Mouse (Mus musculus) stomach, embryonic 14.5 days (tissue): ENCODE results near the gene Rab8a. TPM values are rescaled to one million over a fixed set of nuclear protein-coding genes. Genes with fewer than 3 reads are reported as not detected.

Experiments used
- ATAC-seq: fragments of 200-750 bp; cut with Nextera tagmentation; 2 replicates; pipeline ENCODE4 v1.8.0; 2017; ENCODE audit warnings: low read depth, moderate TSS enrichment; ENCODE audit not compliant: insufficient number of reproducible peaks, insufficient read depth, low FRiP score
- H3K27ac ChIP-seq: fragments of 300-500 bp; sonication (generic); 2 replicates; pipeline ENCODE4 v1.5.1; 2014; ENCODE audit warnings: mild to moderate bottlenecking, low read length, moderate library complexity, mixed read lengths
- H3K27me3 ChIP-seq: fragments of 300-500 bp; sonication (generic); 2 replicates; pipeline ENCODE4 v1.6.1; 2014; ENCODE audit warnings: low read length, control low read depth, mixed read lengths; ENCODE audit not compliant: control insufficient read depth, insufficient read depth
- H3K36me3 ChIP-seq: fragments of 300-500 bp; sonication (generic); 2 replicates; pipeline ENCODE4 v1.6.1; 2014; ENCODE audit warnings: mild to moderate bottlenecking, control low read depth, low read length, moderate library complexity, mixed read lengths; ENCODE audit not compliant: control insufficient read depth, insufficient read depth
- H3K4me1 ChIP-seq: fragments of 300-500 bp; sonication (generic); 2 replicates; pipeline ENCODE4 v1.6.1; 2014; ENCODE audit warnings: low read length, control low read depth, mixed read lengths; ENCODE audit not compliant: control insufficient read depth, insufficient read depth
- H3K4me2 ChIP-seq: fragments of 300-500 bp; sonication (generic); replicated peaks from 2 replicates; pipeline ENCODE4 v1.6.1; 2014; ENCODE audit warnings: low read depth, low read length, control low read depth
- H3K4me3 ChIP-seq: fragments of 300-500 bp; sonication (generic); 2 replicates; pipeline ENCODE4 v1.5.1; 2014; ENCODE audit warnings: low read depth, low read length, control low read depth
- H3K9ac ChIP-seq: fragments of 300-500 bp; sonication (generic); replicated peaks from 2 replicates; pipeline ENCODE4 v1.6.1; 2014; ENCODE audit warnings: low read depth, mild to moderate bottlenecking, control low read depth, low read length, moderate library complexity, mixed read lengths
- H3K9me3 ChIP-seq: fragments of 300-500 bp; sonication (generic); 2 replicates; pipeline ENCODE4 v1.6.1; 2016; ENCODE audit warnings: low read depth, low read length, control low read depth; ENCODE audit not compliant: control insufficient read depth
- WGBS: fragments of 180-500 bp; shearing (Covaris S2); extraction: QIAGEN DNeasy Blood & Tissue Kit; methylation state at CpG from one replicate; pipeline ENCODE4 v1.1.7; 2014; 5-methylcytosine and 5-hydroxymethylcytosine counted together
- polyA plus RNA-seq: library from polyadenylated mRNA; unstranded; fragments of >200 nt; fragmentation: Nextera tagmentation; extraction: Ambion mirVana; gene quantifications from 2 replicates; pipeline ENCODE4 v1.2.1, GENCODE M21; 2014

Gene Rab8a
- polyA plus RNA-seq, 1 experiment from 2014 or later: 81.5 TPM

GRCm38 (mm10) chr8:72138456-72138855 lies 22.5 kb upstream of the Rab8a start:
- WGBS: 94% methylated on average over 5 of the region's 5 CpGs
- H3K36me3 ChIP-seq: peaks cover 49% of the 10 kb centered on the region
- no peak overlapping the region for H3K4me2 ChIP-seq
- no peak overlapping the region for H3K9ac ChIP-seq
- H3K4me1 ChIP-seq: peaks cover 12% of the 10 kb centered on the region; the same call in 1 of the 2 replicates
- no peak for ATAC-seq
- no peak overlapping the region for H3K27ac ChIP-seq
- H3K9me3 ChIP-seq: no peaks in the 10 kb centered on the region
- H3K4me3 ChIP-seq: no peak overlapping the region
- H3K27me3 ChIP-seq: no peaks in the 10 kb centered on the region

- H3K36me3 ChIP-seq: peaks cover 93% of the 10 kb centered on the region
- H3K4me1 ChIP-seq: no peaks in the 10 kb centered on the region; the same call in 1 of the 2 replicates
- 87% methylated on average over 13 of the region's 13 CpGs for WGBS
- ATAC-seq: no peak
- H3K9me3 ChIP-seq: no peaks in the 10 kb centered on the region
- no peak overlapping the region for H3K9ac ChIP-seq
- H3K27ac ChIP-seq: no peak overlapping the region
- no peak overlapping the region for H3K4me2 ChIP-seq
- H3K27me3 ChIP-seq: no peaks in the 10 kb centered on the region
- no peak overlapping the region for H3K4me3 ChIP-seq
Observed at GRCm38 (mm10) chr8:72143256-72143824, 17.7 kb upstream of the Rab8a start.

GRCm38 (mm10) chr8:72144345-72144975 lies 16.5 kb upstream of the Rab8a start:
- no peak overlapping the region for H3K4me3 ChIP-seq
- no peak overlapping the region for H3K4me2 ChIP-seq
- H3K27me3 ChIP-seq: no peaks in the 10 kb centered on the region
- 91% methylated on average over 5 of the region's 5 CpGs for WGBS
- H3K27ac ChIP-seq: no peak overlapping the region
- H3K9ac ChIP-seq: no peak overlapping the region
- no peaks in the 10 kb centered on the region for H3K4me1 ChIP-seq
- no peak for ATAC-seq
- H3K36me3 ChIP-seq: peaks cover 91% of the 10 kb centered on the region
- no peaks in the 10 kb centered on the region for H3K9me3 ChIP-seq

GRCm38 (mm10) chr8:72145511-72145910 lies 15.5 kb upstream of the Rab8a start:
- no peaks in the 10 kb centered on the region for H3K4me1 ChIP-seq
- 83% methylated on average over 3 of the region's 3 CpGs for WGBS
- no peak overlapping the region for H3K27ac ChIP-seq

GRCm38 (mm10) chr8:72146056-72146455 lies 14.9 kb upstream of the Rab8a start:
- H3K9ac ChIP-seq: no peak overlapping the region
- no peaks in the 10 kb centered on the region for H3K9me3 ChIP-seq
- H3K4me2 ChIP-seq: no peak overlapping the region
- no peaks in the 10 kb centered on the region for H3K4me1 ChIP-seq
- no peak overlapping the region for H3K4me3 ChIP-seq
- H3K36me3 ChIP-seq: peaks cover 93% of the 10 kb centered on the region
- no peaks in the 10 kb centered on the region for H3K27me3 ChIP-seq
- no peak for ATAC-seq
- no peak overlapping the region for H3K27ac ChIP-seq
- 95% methylated on average over 1 of the region's 1 CpGs for WGBS

More at GRCm38 (mm10) chr8:72145511-72145910, 15.5 kb upstream of the Rab8a start:
- H3K4me3 ChIP-seq: no peak overlapping the region
- no peaks in the 10 kb centered on the region for H3K9me3 ChIP-seq
- peaks cover 91% of the 10 kb centered on the region for H3K36me3 ChIP-seq
- H3K4me2 ChIP-seq: no peak overlapping the region
- no peak overlapping the region for H3K9ac ChIP-seq
- no peaks in the 10 kb centered on the region for H3K27me3 ChIP-seq
- no peak for ATAC-seq

GRCm38 (mm10) chr8:72146556-72146955 lies 14.4 kb upstream of the Rab8a start:
- no peak for ATAC-seq
- H3K4me3 ChIP-seq: no peak overlapping the region
- no peaks in the 10 kb centered on the region for H3K4me1 ChIP-seq
- H3K9ac ChIP-seq: no peak overlapping the region
- no peaks in the 10 kb centered on the region for H3K27me3 ChIP-seq
- H3K36me3 ChIP-seq: peaks cover 93% of the 10 kb centered on the region
- H3K4me2 ChIP-seq: no peak overlapping the region
- no peaks in the 10 kb centered on the region for H3K9me3 ChIP-seq
- WGBS: 92% methylated on average over 3 of the region's 3 CpGs
- no peak overlapping the region for H3K27ac ChIP-seq

GRCm38 (mm10) chr8:72147266-72147665 lies 13.7 kb upstream of the Rab8a start:
- no peak for ATAC-seq
- WGBS: 66% methylated on average over 2 of the region's 2 CpGs

GRCm38 (mm10) chr8:72149056-72149455 lies 11.9 kb upstream of the Rab8a start:
- ATAC-seq: no peak
- Histone ChIP-seq H3K9ac (no peak overlapping the region), H3K4me3 (no peak overlapping the region), H3K9me3 (no peaks in the 10 kb centered on the region), H3K27ac (no peak overlapping the region), H3K4me1 (no peaks in the 10 kb centered on the region), H3K4me2 (no peak overlapping the region), H3K27me3 (no peaks in the 10 kb centered on the region), H3K36me3 (peaks cover 81% of the 10 kb centered on the region)
- 88% methylated on average over 1 of the region's 1 CpGs for WGBS

More at GRCm38 (mm10) chr8:72147266-72147665, 13.7 kb upstream of the Rab8a start:
- no peak overlapping the region for H3K9ac ChIP-seq
- H3K27me3 ChIP-seq: no peaks in the 10 kb centered on the region
- no peak overlapping the region for H3K4me2 ChIP-seq
- peaks cover 93% of the 10 kb centered on the region for H3K36me3 ChIP-seq
- H3K4me3 ChIP-seq: no peak overlapping the region
- no peaks in the 10 kb centered on the region for H3K4me1 ChIP-seq
- no peak overlapping the region for H3K27ac ChIP-seq
- H3K9me3 ChIP-seq: no peaks in the 10 kb centered on the region
